Mouse (Mus musculus) fat pad, adult 2 months (tissue): ENCODE measurements at regions not wholly inside any gene's neighbourhood (a gene's known extent, or its start where the extent isn't known, plus 50 kb on each side); places are given as distances from the start of the nearest gene placed in this dataset.

ENCODE experiments used
- DNase-seq: peaks from one replicate; pipeline ENCODE4 v3.0.0-alpha.2; 2011; ENCODE audit warnings: low read depth, low spot score; ENCODE audit errors: extremely low read depth

GRCm38 (mm10) chr10:37338073-37338912, 199.6 kb upstream of the Marcks start:
- DNase-seq = no peak

- peak; percentile 23 for DNase-seq
Observed at GRCm38 (mm10) chr10:37337172-37337620, 198.5 kb upstream of the Marcks start.

- DNase-seq = no peak
Observed at GRCm38 (mm10) chr10:37335148-37335547, 196.4 kb upstream of the Marcks start.

GRCm38 (mm10) chr10:37326168-37326534, 187.4 kb upstream of the Marcks start:
- DNase-seq = no peak

- no peak for DNase-seq
Observed at GRCm38 (mm10) chr10:37325514-37326167, 186.9 kb upstream of the Marcks start.

GRCm38 (mm10) chr10:37323689-37324088, 185.0 kb upstream of the Marcks start:
- DNase-seq = no peak

- no peak for DNase-seq
Observed at GRCm38 (mm10) chr10:37322809-37323208, 184.1 kb upstream of the Marcks start.

GRCm38 (mm10) chr10:37322310-37322709, 183.6 kb upstream of the Marcks start:
- DNase-seq = no peak

GRCm38 (mm10) chr10:37321171-37321570, 182.5 kb upstream of the Marcks start:
- no peak for DNase-seq

- no peak for DNase-seq
Observed at GRCm38 (mm10) chr10:37319746-37320430, 181.2 kb upstream of the Marcks start.

- DNase-seq = no peak
Observed at GRCm38 (mm10) chr10:37316701-37317100, 178.0 kb upstream of the Marcks start.

- DNase-seq = no peak
Observed at GRCm38 (mm10) chr10:37315804-37316203, 177.1 kb upstream of the Marcks start.

GRCm38 (mm10) chr10:37314746-37315430, 176.2 kb upstream of the Marcks start:
- peak; percentile 81 for DNase-seq

- no peak for DNase-seq
Observed at GRCm38 (mm10) chr10:37313461-37313860, 174.7 kb upstream of the Marcks start.

GRCm38 (mm10) chr10:37310266-37310945, 171.7 kb upstream of the Marcks start:
- DNase-seq = no peak

- no peak for DNase-seq
Observed at GRCm38 (mm10) chr10:37304656-37305055, 165.9 kb upstream of the Marcks start.

GRCm38 (mm10) chr10:37300181-37300889, 161.6 kb upstream of the Marcks start:
- DNase-seq = no peak

- DNase-seq = no peak
Observed at GRCm38 (mm10) chr10:37298689-37299421, 160.1 kb upstream of the Marcks start.

- peak; percentile 94 for DNase-seq
Observed at GRCm38 (mm10) chr10:37294231-37294630, 155.5 kb upstream of the Marcks start.
